Mouse (Mus musculus): ENCODE results near the gene Izumo1. TPM values are rescaled to one million over a fixed set of nuclear protein-coding genes. Genes with fewer than 3 reads are reported as not detected.

Izumo1 gene
- total RNA-seq, 4 experiments from 2014 or later: not detected

Other genes with a start within 250 kb of the Izumo1 start
- 100 to 1,000 TPM; 295 to 398 (median 356) TPM for gene Snrnp70, start 226.1 kb upstream of the Izumo1 start, total RNA-seq (2022)
- under 1 TPM in 1 of 4 experiments, not detected in 3; 0.14 TPM for gene Kcna7, start 216.2 kb upstream of the Izumo1 start, total RNA-seq (2022)
- gene Ntf5, start 208.1 kb upstream of the Izumo1 start, total RNA-seq (2022): under 1 TPM in 2 of 4 experiments, not detected in 2; 0.36 to 0.39 TPM
- not detected for gene Lhb, start 201.0 kb upstream of the Izumo1 start, total RNA-seq (2022)
- gene Gys1, start 187.0 kb upstream of the Izumo1 start, total RNA-seq (2022): 10 to 100 TPM; 14.7 to 16.4 (median 15.1) TPM
- gene Ruvbl2, start 183.7 kb upstream of the Izumo1 start, total RNA-seq (2022): 10 to 100 TPM; 30.0 to 37.5 (median 32.0) TPM
- gene Ftl1, start 161.9 kb upstream of the Izumo1 start, total RNA-seq (2022): 100 to 1,000 TPM; 206 to 283 (median 229) TPM
- 10 to 100 TPM; 57.8 to 78.7 (median 67.0) TPM for gene Bax, start 154.9 kb upstream of the Izumo1 start, total RNA-seq (2022)
- not detected for gene Tulp2, start 139.9 kb upstream of the Izumo1 start, total RNA-seq (2022)
- gene Gm45808, start 135.0 kb upstream of the Izumo1 start, total RNA-seq (2022): 1 to 10 TPM in 3 of 4 experiments, not detected in 1; 1.9 to 3.2 (median 2.9) TPM
- gene Dhdh, start 133.0 kb upstream of the Izumo1 start, total RNA-seq (2022): 1 to 10 TPM; 5.9 to 7.0 (median 6.3) TPM
- gene Nucb1, start 111.4 kb upstream of the Izumo1 start, total RNA-seq (2022): 100 to 1,000 TPM in 3 of 4 experiments, 10 to 100 TPM in 1; 97.8 to 121 (median 110) TPM
- gene Ppp1r15a, start 95.5 kb upstream of the Izumo1 start, total RNA-seq (2022): 10 to 100 TPM; 16.0 to 27.0 (median 22.4) TPM
- 1 to 10 TPM; 3.0 to 5.1 (median 4.0) TPM for gene Plekha4, start 95.5 kb upstream of the Izumo1 start, total RNA-seq (2022)
- 1 to 10 TPM in 2 of 4 experiments, under 1 TPM in 1, not detected in 1; 0.72 to 2.6 (median 1.2) TPM for gene Hsd17b14, start 66.9 kb upstream of the Izumo1 start, total RNA-seq (2022)
- gene Bcat2, start 51.7 kb upstream of the Izumo1 start, total RNA-seq (2022): 10 to 100 TPM; 19.3 to 21.1 (median 19.9) TPM
- gene Fgf21, start 6.3 kb upstream of the Izumo1 start, total RNA-seq (2022): not detected
- under 1 TPM in 1 of 4 experiments, not detected in 3; 0.21 TPM for gene Fut1, start 4.5 kb upstream of the Izumo1 start, total RNA-seq (2022)
- gene Rasip1, start 5.7 kb downstream of the Izumo1 start, total RNA-seq (2022): 1 to 10 TPM; 5.9 to 7.6 (median 6.6) TPM
- gene Mamstr, start 18.2 kb downstream of the Izumo1 start, total RNA-seq (2022): 1 to 10 TPM; 3.5 to 6.0 (median 5.6) TPM
- under 1 TPM in 1 of 4 experiments, not detected in 3; 0.59 TPM for gene Fut2, start 44.6 kb downstream of the Izumo1 start, total RNA-seq (2022)
- 1 to 10 TPM; 7.6 to 8.7 (median 8.2) TPM for gene Ntn5, start 62.2 kb downstream of the Izumo1 start, total RNA-seq (2022)
- 1 to 10 TPM in 1 of 4 experiments, under 1 TPM in 3; 0.63 to 1.1 (median 0.87) TPM for gene Sec1, start 72.6 kb downstream of the Izumo1 start, total RNA-seq (2022)
- gene Car11, start 78.0 kb downstream of the Izumo1 start, total RNA-seq (2022): 100 to 1,000 TPM; 230 to 247 (median 241) TPM
- gene Dbp, start 83.3 kb downstream of the Izumo1 start, total RNA-seq (2022): 100 to 1,000 TPM; 164 to 236 (median 186) TPM
- 100 to 1,000 TPM; 340 to 384 (median 357) TPM for gene Rpl18, start 93.6 kb downstream of the Izumo1 start, total RNA-seq (2022)
- gene Sphk2, start 96.2 kb downstream of the Izumo1 start, total RNA-seq (2022): 10 to 100 TPM; 24.9 to 27.4 (median 25.3) TPM
- gene Fam83e, start 99.4 kb downstream of the Izumo1 start, total RNA-seq (2022): under 1 TPM in 1 of 4 experiments, not detected in 3; 0.14 TPM
- not detected for gene Spaca4, start 104.0 kb downstream of the Izumo1 start, total RNA-seq (2022)
- gene Lmtk3, start 161.9 kb downstream of the Izumo1 start, total RNA-seq (2022): 100 to 1,000 TPM; 219 to 241 (median 237) TPM
- gene Sult2b1, start 162.9 kb downstream of the Izumo1 start, total RNA-seq (2022): 10 to 100 TPM; 12.9 to 15.9 (median 14.9) TPM
- gene Cyth2, start 192.8 kb downstream of the Izumo1 start, total RNA-seq (2022): 100 to 1,000 TPM; 184 to 196 (median 188) TPM
- gene Kcnj14, start 203.0 kb downstream of the Izumo1 start, total RNA-seq (2022): 1 to 10 TPM; 1.9 to 2.5 (median 2.3) TPM
- gene Grwd1, start 209.1 kb downstream of the Izumo1 start, total RNA-seq (2022): 10 to 100 TPM; 20.5 to 22.8 (median 21.6) TPM